Mouse (Mus musculus) MEL (cell line): ENCODE measurements around the gene Tradd. TPM values are rescaled to one million over a fixed set of nuclear protein-coding genes. Genes with fewer than 3 reads are reported as not detected.

ENCODE experiments used
- DNase-seq: peaks from one replicate; pipeline ENCODE4 v3.0.0; 2011; ENCODE audit warnings: low read depth, low spot score
- H3K27ac ChIP-seq: 2 replicates; pipeline ENCODE4 v1.5.1; 2012; ENCODE audit warnings: low read depth, mild to moderate bottlenecking, control low read depth, low read length, moderate library complexity; ENCODE audit not compliant: control insufficient read depth
- H3K27me3 ChIP-seq, 2 experiments: fragments of 150-350 bp in 1 of 2; sonication (generic) in 1 of 2; 2 replicates each; pipeline ENCODE4 v1.6.1; 2012; ENCODE audit warnings: low read length in 2 of 2, mild to moderate bottlenecking in 2 of 2, improper control_type of control experiment in 1 of 2, moderate library complexity in 1 of 2; ENCODE audit not compliant: insufficient read depth in 2 of 2, control insufficient read depth in 1 of 2
- H3K36me3 ChIP-seq, 2 experiments: 2 replicates each; pipeline ENCODE4 v1.6.1; 2012 to 2014; ENCODE audit warnings: low read length in 2 of 2, improper control_type of control experiment in 1 of 2, inconsistent platforms in 1 of 2, mild to moderate bottlenecking in 1 of 2; ENCODE audit not compliant: insufficient read depth in 2 of 2, control insufficient read depth in 1 of 2
- H3K4me1 ChIP-seq, 2 experiments: fragments of 150-350 bp in 1 of 2; sonication (generic) in 1 of 2; 2 replicates each; pipeline ENCODE4 v1.6.1; 2012; ENCODE audit warnings: low read length in 2 of 2, improper control_type of control experiment in 1 of 2, mild to moderate bottlenecking in 1 of 2; ENCODE audit not compliant: insufficient read depth in 2 of 2, control insufficient read depth in 1 of 2
- H3K4me3 ChIP-seq, 2 experiments: fragments of 150-350 bp in 1 of 2; sonication (generic) in 1 of 2; 2 replicates each; pipeline ENCODE4 v1.5.1; 2012; ENCODE audit warnings: low read depth in 2 of 2, low read length in 2 of 2, mild to moderate bottlenecking in 2 of 2, moderate library complexity in 2 of 2, control low read depth in 1 of 2, improper control_type of control experiment in 1 of 2; ENCODE audit not compliant: control insufficient read depth in 1 of 2, insufficient read depth in 1 of 2
- H3K79me2 ChIP-seq: 2 replicates; pipeline ENCODE4 v1.6.1; 2012; ENCODE audit warnings: mild to moderate bottlenecking, low read length, moderate library complexity; ENCODE audit not compliant: control insufficient read depth, poor library complexity, insufficient read depth
- H3K9ac ChIP-seq: 2 replicates; pipeline ENCODE4 v1.6.1; 2012; ENCODE audit warnings: low read depth, mild to moderate bottlenecking, control low read depth, low read length, moderate library complexity; ENCODE audit not compliant: control insufficient read depth, poor library complexity, severe bottlenecking
- H3K9me3 ChIP-seq: fragments of 150-350 bp; sonication (generic); replicated peaks from 2 replicates; pipeline ENCODE4 v1.6.1; 2012; ENCODE audit warnings: mild to moderate bottlenecking, low read length, improper control_type of control experiment, moderate library complexity; ENCODE audit not compliant: insufficient read depth
- BHLHE40 ChIP-seq: IDR thresholded peaks from 2 replicates; pipeline ENCODE4 v1.6.1; 2012; ENCODE audit warnings: low read depth, mild to moderate bottlenecking, inconsistent platforms, low read length, improper control_type of control experiment, borderline replicate concordance
- CTCF ChIP-seq, 3 experiments: IDR thresholded peaks in 2 of 3; conservative IDR thresholded peaks in 1 of 3; 2 replicates each; pipeline ENCODE4 v1.5.1; 2011 to 2012; ENCODE audit warnings: low read length in 3 of 3, low read depth in 2 of 3, mild to moderate bottlenecking in 2 of 3, improper control_type of control experiment in 1 of 3, inconsistent platforms in 1 of 3, mixed read lengths in 1 of 3, moderate library complexity in 1 of 3; ENCODE audit not compliant: control insufficient read depth in 1 of 3, insufficient read depth in 1 of 3, poor library complexity in 1 of 3, severe bottlenecking in 1 of 3
- E2F4 ChIP-seq: IDR thresholded peaks from 2 replicates; pipeline ENCODE4 v1.6.1; 2011; ENCODE audit warnings: low read depth, low read length, improper control_type of control experiment, borderline replicate concordance
- ELF1 ChIP-seq: IDR thresholded peaks from 2 replicates; pipeline ENCODE4 v1.6.1; 2014; ENCODE audit warnings: low read depth, mild to moderate bottlenecking, inconsistent platforms, low read length, improper control_type of control experiment, moderate library complexity
- EP300 ChIP-seq, 2 experiments: IDR thresholded peaks; 2 replicates each; pipeline ENCODE4 v1.6.1; 2011; ENCODE audit warnings: improper control_type of control experiment in 2 of 2, low read length in 2 of 2, low read depth in 1 of 2, mild to moderate bottlenecking in 1 of 2
- GABPA ChIP-seq: IDR thresholded peaks from 2 replicates; pipeline ENCODE4 v1.6.1; 2012; ENCODE audit warnings: low read depth, mild to moderate bottlenecking, inconsistent platforms, low read length, improper control_type of control experiment, moderate library complexity
- GATA1 ChIP-seq: IDR thresholded peaks from 2 replicates; pipeline ENCODE4 v1.6.1; 2011; ENCODE audit warnings: low read depth, low read length, improper control_type of control experiment
- HCFC1 ChIP-seq: IDR thresholded peaks from 2 replicates; pipeline ENCODE4 v1.6.1; 2012; ENCODE audit warnings: low read depth, mild to moderate bottlenecking, inconsistent platforms, low read length, improper control_type of control experiment, moderate library complexity
- JUND ChIP-seq: IDR thresholded peaks from 2 replicates; pipeline ENCODE4 v1.6.1; 2011; ENCODE audit warnings: low read depth, mild to moderate bottlenecking, improper control_type of control experiment, low read length
- KAT2A ChIP-seq: conservative IDR thresholded peaks from 2 replicates; pipeline ENCODE4 v1.6.1; 2012; ENCODE audit warnings: low read depth, low read length, improper control_type of control experiment, inconsistent platforms
- MAFK ChIP-seq: IDR thresholded peaks from 2 replicates; pipeline ENCODE4 v1.6.1; 2011; ENCODE audit warnings: low read depth, mild to moderate bottlenecking, low read length, improper control_type of control experiment, borderline replicate concordance
- MAX ChIP-seq: IDR thresholded peaks from 2 replicates; pipeline ENCODE4 v1.6.1; 2011; ENCODE audit warnings: low read length, improper control_type of control experiment
- MAZ ChIP-seq: IDR thresholded peaks from 2 replicates; pipeline ENCODE4 v1.6.1; 2012; ENCODE audit warnings: low read depth, mild to moderate bottlenecking, inconsistent platforms, low read length, improper control_type of control experiment
- MEF2A ChIP-seq: IDR thresholded peaks from 2 replicates; pipeline ENCODE4 v1.6.1; 2014; ENCODE audit warnings: low read depth, mild to moderate bottlenecking, inconsistent platforms, low read length, improper control_type of control experiment; ENCODE audit not compliant: poor library complexity, insufficient replicate concordance, severe bottlenecking; ENCODE audit errors: extremely low read depth
- MXI1 ChIP-seq: IDR thresholded peaks from 2 replicates; pipeline ENCODE4 v1.6.1; 2011; ENCODE audit warnings: mild to moderate bottlenecking, low read depth, low read length, improper control_type of control experiment
- MYB ChIP-seq: IDR thresholded peaks from 2 replicates; pipeline ENCODE4 v1.6.1; 2011; ENCODE audit warnings: mild to moderate bottlenecking, low read depth, low read length, improper control_type of control experiment
- MYC ChIP-seq: IDR thresholded peaks from 2 replicates; pipeline ENCODE4 v1.6.1; 2011; ENCODE audit warnings: low read depth, mild to moderate bottlenecking, low read length, improper control_type of control experiment, moderate library complexity
- NELFE ChIP-seq: IDR thresholded peaks from 2 replicates; pipeline ENCODE4 v1.6.1; 2011; ENCODE audit warnings: low read depth, low read length, improper control_type of control experiment
- NRF1 ChIP-seq: IDR thresholded peaks from 2 replicates; pipeline ENCODE4 v1.6.1; 2014; ENCODE audit warnings: low read depth, mild to moderate bottlenecking, inconsistent platforms, low read length, improper control_type of control experiment, moderate library complexity; ENCODE audit not compliant: poor library complexity, insufficient read depth, severe bottlenecking
- POLR2A ChIP-seq, 2 experiments: IDR thresholded peaks; 2 replicates each; pipeline ENCODE4 v1.6.1; 2011 to 2012; ENCODE audit warnings: low read length in 2 of 2, mild to moderate bottlenecking in 2 of 2, control low read depth in 1 of 2, improper control_type of control experiment in 1 of 2, low read depth in 1 of 2, moderate library complexity in 1 of 2; ENCODE audit not compliant: control insufficient read depth in 1 of 2, insufficient read depth in 1 of 2, poor library complexity in 1 of 2
- POLR2AphosphoS2 ChIP-seq: IDR thresholded peaks from 2 replicates; pipeline ENCODE4 v1.6.1; 2011; ENCODE audit warnings: low read length, improper control_type of control experiment
- RAD21 ChIP-seq: IDR thresholded peaks from 2 replicates; pipeline ENCODE4 v1.6.1; 2011; ENCODE audit warnings: mild to moderate bottlenecking, low read depth, low read length, improper control_type of control experiment
- RCOR1 ChIP-seq: IDR thresholded peaks from 2 replicates; pipeline ENCODE4 v1.6.1; 2012; ENCODE audit warnings: low read depth, mild to moderate bottlenecking, inconsistent platforms, low read length, improper control_type of control experiment
- SIN3A ChIP-seq: IDR thresholded peaks from 2 replicates; pipeline ENCODE4 v1.6.1; 2012; ENCODE audit warnings: low read length, improper control_type of control experiment, inconsistent platforms
- SMC3 ChIP-seq: IDR thresholded peaks from 2 replicates; pipeline ENCODE4 v1.6.1; 2011; ENCODE audit warnings: low read depth, low read length, improper control_type of control experiment
- TAL1 ChIP-seq: IDR thresholded peaks from 2 replicates; pipeline ENCODE4 v1.6.1; 2012; ENCODE audit warnings: mild to moderate bottlenecking, inconsistent platforms, low read length, moderate library complexity, mixed read lengths
- TBP ChIP-seq: IDR thresholded peaks from 2 replicates; pipeline ENCODE4 v1.8.0; 2011; ENCODE audit warnings: low read depth, low read length, improper control_type of control experiment
- TCF12 ChIP-seq: IDR thresholded peaks from 2 replicates; pipeline ENCODE4 v1.6.1; 2014; ENCODE audit warnings: low read depth, mild to moderate bottlenecking, inconsistent platforms, low read length, improper control_type of control experiment, moderate library complexity
- UBTF ChIP-seq: IDR thresholded peaks from 2 replicates; pipeline ENCODE4 v1.6.1; 2012; ENCODE audit warnings: low read depth, mild to moderate bottlenecking, inconsistent platforms, low read length, improper control_type of control experiment, moderate library complexity, borderline replicate concordance; ENCODE audit not compliant: insufficient read depth
- USF1 ChIP-seq: IDR thresholded peaks from 2 replicates; pipeline ENCODE4 v1.6.1; 2014; ENCODE audit warnings: low read depth, mild to moderate bottlenecking, inconsistent platforms, low read length, improper control_type of control experiment, moderate library complexity
- USF2 ChIP-seq, 2 experiments: IDR thresholded peaks; 2 replicates each; pipeline ENCODE4 v1.6.1; 2011 to 2012; ENCODE audit warnings: improper control_type of control experiment in 2 of 2, low read length in 2 of 2, borderline replicate concordance in 1 of 2, inconsistent platforms in 1 of 2, low read depth in 1 of 2, mild to moderate bottlenecking in 1 of 2; ENCODE audit not compliant: insufficient read depth in 1 of 2
- ZC3H11A ChIP-seq: IDR thresholded peaks from 2 replicates; pipeline ENCODE4 v1.6.1; 2012; ENCODE audit warnings: low read depth, mild to moderate bottlenecking, inconsistent platforms, low read length, improper control_type of control experiment
- ZKSCAN1 ChIP-seq: IDR thresholded peaks from 2 replicates; pipeline ENCODE4 v1.6.1; 2012; ENCODE audit warnings: low read depth, mild to moderate bottlenecking, inconsistent platforms, low read length, improper control_type of control experiment, moderate library complexity
- ZMIZ1 ChIP-seq: IDR thresholded peaks from 2 replicates; pipeline ENCODE4 v1.6.1; 2012; ENCODE audit warnings: low read depth, mild to moderate bottlenecking, inconsistent platforms, low read length, improper control_type of control experiment, moderate library complexity
- ZNF384 ChIP-seq: IDR thresholded peaks from 2 replicates; pipeline ENCODE4 v1.6.1; 2012; ENCODE audit warnings: low read depth, mild to moderate bottlenecking, inconsistent platforms, low read length, improper control_type of control experiment
- polyA plus RNA-seq, 2 experiments: library from polyadenylated mRNA; stranded (reverse) in 1 of 2; unstranded in 1 of 2; fragments of >175 nt in 1 of 2; fragments of >200 nt in 1 of 2; gene quantifications; 2 replicates each; pipeline versions ENCODE4 v1.2.1 to v1.2.4; 2012; ENCODE audit warnings: low replicate concordance in 2 of 2, low read depth in 1 of 2; ENCODE audit not compliant: insufficient read length in 2 of 2, insufficient read depth in 1 of 2, missing spikeins in 1 of 2
- total RNA-seq: library from RNA; depleted of rRNA; stranded (reverse); fragments of 300-350 nt; gene quantifications from 2 replicates; pipeline ENCODE4 v1.2.3, GENCODE M21; 2012

Tradd gene
- total and polyA plus RNA-seq, 3 experiments: 31.0 to 33.5 TPM; not detected in 1

DNA sequence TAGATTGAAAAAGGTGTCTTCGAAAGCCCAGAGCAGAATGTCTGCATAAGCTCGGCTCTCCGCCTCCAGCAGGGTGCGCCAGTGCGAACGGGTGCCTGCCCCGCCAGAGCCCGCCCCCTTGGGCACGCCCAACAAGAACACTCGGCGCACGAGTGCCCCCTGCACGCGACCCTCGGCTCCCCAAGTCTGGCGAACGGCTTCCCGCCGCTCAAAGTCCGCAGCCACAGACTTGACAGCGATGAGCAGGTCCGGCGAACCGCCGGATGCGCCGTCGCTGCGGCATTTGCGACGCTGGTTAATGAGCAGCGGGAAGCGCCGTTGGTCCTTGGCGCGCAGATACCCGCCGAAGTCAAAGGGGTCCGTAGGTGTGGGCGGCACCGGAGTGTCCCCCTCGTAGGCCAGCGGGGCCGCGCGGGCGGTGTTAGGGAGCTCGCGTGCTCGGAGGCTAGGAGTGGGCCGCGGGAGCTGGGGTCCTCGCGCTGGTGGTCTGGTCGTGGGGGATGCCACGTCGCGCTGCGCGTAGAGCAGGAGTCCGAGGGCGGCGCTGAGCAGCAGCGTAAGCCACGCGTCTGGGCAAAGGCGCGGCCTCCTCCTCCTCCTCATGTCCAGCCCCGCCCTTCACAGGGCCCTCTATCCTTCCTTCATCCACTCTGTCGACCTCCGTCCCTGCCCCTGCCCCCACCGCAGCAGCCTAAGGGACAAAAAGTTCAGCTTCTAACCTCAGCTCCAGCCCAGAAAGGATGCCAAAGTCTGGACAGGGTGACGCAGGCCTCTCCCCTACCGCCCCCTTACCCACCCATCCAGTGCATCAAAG is 10.1 kb downstream of the Tradd start:
- Histone ChIP-seq H3K4me3 (peak overlapping the region; percentile 55 to 63), H3K27ac (peak overlapping the region; percentile 63), H3K27me3 (no peaks in the 10 kb centered on the region), H3K9me3 (no peaks in the 10 kb centered on the region), H3K4me1 (peaks cover 2 to 14% of the 10 kb centered on the region in 2 experiments; a peak in 3 of 4 replicates), H3K79me2 (no peaks in the 10 kb centered on the region; the same call in 1 of the 2 replicates), H3K36me3 (peaks cover 0 to 13% of the 10 kb centered on the region in 2 experiments; a peak in 3 of 4 replicates), H3K9ac (peak overlapping the region; percentile 82)
- peak; percentile 93 for DNase-seq
- TF ChIP-seq MXI1: peak; percentile 86
- TF ChIP-seq MEF2A: no peak
- TF ChIP-seq TCF12: no peak
- no peak; the same call in 1 of the 2 replicates for TF ChIP-seq MAZ
- TF ChIP-seq ZNF384: no peak
- peak; percentile 77 for TF ChIP-seq SMC3
- no peak for TF ChIP-seq MAFK
- TF ChIP-seq POLR2AphosphoS2: peak; percentile 84
- TF ChIP-seq JUND: no peak
- no peak for TF ChIP-seq UBTF
- TF ChIP-seq SIN3A: peak; percentile 65
- TF ChIP-seq MYB: no peak
- peak; percentile 36 for TF ChIP-seq RAD21
- no peak for TF ChIP-seq ELF1
- TF ChIP-seq MAX: peak; percentile 68
- no peak; the same call in none of the 2 replicates for TF ChIP-seq NELFE
- no peak for TF ChIP-seq EP300 (IDR thresholded peaks at IDR 0.05; ENCODE audit: low read depth in 1 of 2, low read length in 2 of 2)
- TF ChIP-seq USF2 (IDR thresholded peaks at IDR 0.05; ENCODE audit: borderline replicate concordance in 1 of 2, insufficient read depth in 1 of 2, low read depth in 1 of 2, low read length in 2 of 2): no peak
- TF ChIP-seq GATA1: no peak
- TF ChIP-seq BHLHE40: peak; percentile 73; the same call in 1 of the 2 replicates
- no peak for TF ChIP-seq ZC3H11A
- TF ChIP-seq GABPA: no peak
- TF ChIP-seq USF1: no peak
- TF ChIP-seq NRF1: peak; percentile 33; the same call in 1 of the 2 replicates
- TF ChIP-seq E2F4: peak; percentile 55; the same call in 1 of the 2 replicates
- TF ChIP-seq CTCF (IDR thresholded peaks at IDR 0.05 in 2 of 3, conservative IDR thresholded peaks at IDR 0.05 in 1 of 3; ENCODE audit: control insufficient read depth in 1 of 3, insufficient read depth in 1 of 3, low read depth in 2 of 3, low read length in 3 of 3, poor library complexity in 1 of 3, severe bottlenecking in 1 of 3): peak; percentile 63 to 90 (median 89)
- peak; percentile 61 for TF ChIP-seq HCFC1
- no peak for TF ChIP-seq ZKSCAN1
- peak; percentile 52; the same call in 1 of the 2 replicates for TF ChIP-seq ZMIZ1
- TF ChIP-seq TAL1: no peak
- TF ChIP-seq MYC: 0 out of 2 replicates have a peak, but pooled peaks have one; percentile 63
- TF ChIP-seq KAT2A: no peak
- TF ChIP-seq POLR2A (IDR thresholded peaks at IDR 0.05; ENCODE audit: control insufficient read depth in 1 of 2, insufficient read depth in 1 of 2, low read depth in 1 of 2, low read length in 2 of 2, poor library complexity in 1 of 2): peak in 1 of 2 experiments; percentile 56; a peak in 2 of 4 replicates
- no peak for TF ChIP-seq TBP
- no peak for TF ChIP-seq RCOR1
